Mouse (Mus musculus) naive thymus-derived CD4-positive, alpha-beta T cell, adult 2 months (primary cell): ENCODE results near the gene Pcgf3.
"Not testable (repeated sequence)": the region's sequence is repeated elsewhere in the genome, so short reads cannot be mapped to it uniquely, and the experiment has no call there.

Experiments used
- DNase-seq: peaks from one replicate; pipeline ENCODE4 v3.0.0-alpha.2; 2011; ENCODE audit warnings: low read depth

The Pcgf3 gene

GRCm38 (mm10) chr5:108469617-108470016, 8.6 kb downstream of the Pcgf3 start:
- DNase-seq: no peak

GRCm38 (mm10) chr5:108473737-108474136, 12.7 kb downstream of the Pcgf3 start:
- no peak for DNase-seq

GRCm38 (mm10) chr5:108475977-108476376, 14.9 kb downstream of the Pcgf3 start:
- no peak for DNase-seq

- DNase-seq: no peak
Measured at GRCm38 (mm10) chr5:108483006-108483405, 22.0 kb downstream of the Pcgf3 start.

- peak; percentile 48 for DNase-seq
Measured at GRCm38 (mm10) chr5:108485239-108485638, 24.2 kb downstream of the Pcgf3 start.

- DNase-seq: not testable (repeated sequence)
Measured at GRCm38 (mm10) chr5:108486148-108486547, 25.1 kb downstream of the Pcgf3 start.

- no peak for DNase-seq
Measured at GRCm38 (mm10) chr5:108501573-108501972, 40.5 kb downstream of the Pcgf3 start.

- no peak for DNase-seq
Measured at GRCm38 (mm10) chr5:108502286-108502685, 41.3 kb downstream of the Pcgf3 start.

GRCm38 (mm10) chr5:108515581-108516361, 54.7 kb downstream of the Pcgf3 start:
- DNase-seq: no peak

GRCm38 (mm10) chr5:108516655-108517054, 55.6 kb downstream of the Pcgf3 start:
- no peak for DNase-seq

GRCm38 (mm10) chr5:108518106-108518885, 57.3 kb downstream of the Pcgf3 start:
- no peak for DNase-seq

- no peak for DNase-seq
Measured at GRCm38 (mm10) chr5:108518951-108519350, 57.9 kb downstream of the Pcgf3 start.

GRCm38 (mm10) chr5:108520153-108520552, 59.1 kb downstream of the Pcgf3 start:
- no peak for DNase-seq

GRCm38 (mm10) chr5:108521016-108521415, 60.0 kb downstream of the Pcgf3 start:
- DNase-seq: no peak

- no peak for DNase-seq
Measured at GRCm38 (mm10) chr5:108521896-108522295, 60.9 kb downstream of the Pcgf3 start.

GRCm38 (mm10) chr5:108522597-108522996, 61.6 kb downstream of the Pcgf3 start:
- DNase-seq: no peak

GRCm38 (mm10) chr5:108534188-108534587, 73.2 kb downstream of the Pcgf3 start:
- no peak for DNase-seq

- DNase-seq: no peak
Measured at GRCm38 (mm10) chr5:108543516-108544291, 82.7 kb downstream of the Pcgf3 start.

- no peak for DNase-seq
Measured at GRCm38 (mm10) chr5:108547636-108548035, 86.6 kb downstream of the Pcgf3 start.

- no peak for DNase-seq
Measured at GRCm38 (mm10) chr5:108549137-108549488, 88.1 kb downstream of the Pcgf3 start.

GRCm38 (mm10) chr5:108549489-108550206, 88.6 kb downstream of the Pcgf3 start, which contains the start of gene Cplx1:
Gene Cplx1 (minus strand): TSS chr5:108550024.
- no peak for DNase-seq

GRCm38 (mm10) chr5:108550207-108550594, 89.2 kb downstream of the Pcgf3 start:
- DNase-seq: no peak
